Mouse (Mus musculus): ENCODE measurements around the gene Ube2l3.

- TF ChIP-seq CTCF (IDR thresholded peaks at IDR 0.05; ENCODE audit: borderline replicate concordance, insufficient read depth, low read length) (peak; percentile 80), POLR2A (IDR thresholded peaks at IDR 0.05; ENCODE audit: low read depth, low read length) (no peak)
Observed at GRCm38 (mm10) chr16:17208389-17209361, 6.2 kb upstream of the Ube2l3 start, which contains the start of gene Rimbp3.

All from embryonic fibroblast, embryonic 13.5 days (primary cell).